Mouse (Mus musculus): ENCODE measurements around the gene Msl1. TPM values are rescaled to one million over a fixed set of nuclear protein-coding genes. Genes with fewer than 3 reads are reported as not detected.

Msl1 gene
- polyA plus RNA-seq, 1 experiment from 2014 or later, result 18.0 TPM

GRCm38 (mm10) chr11:98774582-98775347 lies 20.6 kb upstream of the Msl1 start, which contains the start of gene Nr1d1:
Gene Nr1d1 (minus strand): TSS chr11:98775333.
- 0 out of 2 replicates have a peak, but pooled peaks cover 9% of the 10 kb centered on the region for H3K36me3 ChIP-seq (ENCODE audit: control insufficient read depth, insufficient read depth, low read length)
- H3K9ac ChIP-seq (ENCODE audit: low read length), result peak within 1 kb of the TSS; percentile 72
- no peaks in the 10 kb centered on the region for H3K9me3 ChIP-seq (replicated peaks; ENCODE audit: control insufficient read depth, low read length)
- H3K27me3 ChIP-seq (ENCODE audit: control insufficient read depth, insufficient read depth, low read length), result no peaks in the 10 kb centered on the region
- no peak for ATAC-seq (ENCODE audit: insufficient read depth, low FRiP score)
- H3K4me2 ChIP-seq (ENCODE audit: low read depth, low read length), result peak within 1 kb of the TSS; percentile 95
- H3K4me1 ChIP-seq (ENCODE audit: control insufficient read depth, insufficient read depth, low read length), result peaks cover 50% of the 10 kb centered on the region
- H3K27ac ChIP-seq (ENCODE audit: low read length), result peak within 1 kb of the TSS; percentile 96
- WGBS, result under 1% methylated on average over 22 of the region's 22 CpGs
- H3K4me3 ChIP-seq (replicated peaks; ENCODE audit: low read length), result peak within 1 kb of the TSS; percentile 47

DNA sequence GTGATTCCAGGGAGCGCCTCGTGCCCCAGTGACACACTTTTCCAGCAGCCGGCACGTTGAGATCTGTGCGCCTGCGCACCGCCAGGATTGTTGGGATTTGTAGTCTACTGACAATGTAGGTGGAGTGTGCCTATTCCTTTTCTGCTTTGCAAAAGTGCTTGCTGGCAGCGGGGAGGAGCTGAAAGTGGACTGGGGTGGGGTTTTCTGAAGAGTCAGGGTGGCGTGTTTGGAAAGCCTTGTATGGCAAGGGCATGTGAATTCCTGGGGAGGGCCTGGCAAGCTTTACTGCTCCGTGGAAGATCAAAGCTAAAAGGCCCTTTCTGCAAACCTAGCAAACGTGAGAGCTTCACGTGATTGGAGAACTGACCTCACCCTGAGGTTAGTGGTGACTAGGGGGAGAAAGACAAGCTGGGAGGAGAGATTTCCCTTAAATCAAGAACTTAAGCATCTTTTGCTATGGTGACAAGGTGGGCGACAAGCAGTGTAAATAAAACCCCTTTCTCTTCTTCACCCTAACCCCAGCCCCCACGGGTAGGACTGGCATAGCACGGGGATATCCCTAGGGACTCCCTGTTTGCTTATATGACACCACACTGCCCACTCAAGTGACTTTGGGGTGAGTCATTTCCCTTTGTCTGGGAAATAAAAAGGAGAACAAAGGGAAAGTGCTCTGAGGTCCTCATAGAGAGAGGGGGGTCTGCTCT lies 19.8 kb upstream of the Msl1 start:
- peak overlapping the region; percentile 72 for H3K9ac ChIP-seq (ENCODE audit: low read length)
- 0 out of 2 replicates have a peak, but pooled peaks cover 3% of the 10 kb centered on the region for H3K36me3 ChIP-seq (ENCODE audit: control insufficient read depth, insufficient read depth, low read length)
- peak; percentile 79 for ATAC-seq (ENCODE audit: insufficient read depth, low FRiP score)
- peak overlapping the region; percentile 47 for H3K4me3 ChIP-seq (replicated peaks; ENCODE audit: low read length)
- peak overlapping the region; percentile 96 for H3K27ac ChIP-seq (ENCODE audit: low read length)
- H3K4me2 ChIP-seq (ENCODE audit: low read depth, low read length), result peak overlapping the region; percentile 95
- peaks cover 50% of the 10 kb centered on the region for H3K4me1 ChIP-seq (ENCODE audit: control insufficient read depth, insufficient read depth, low read length)
- H3K9me3 ChIP-seq (replicated peaks; ENCODE audit: control insufficient read depth, low read length), result no peaks in the 10 kb centered on the region
- 3% methylated on average over 15 of the region's 15 CpGs for WGBS
- H3K27me3 ChIP-seq (ENCODE audit: control insufficient read depth, insufficient read depth, low read length), result no peaks in the 10 kb centered on the region

GRCm38 (mm10) chr11:98776052-98776764 lies 19.1 kb upstream of the Msl1 start:
- no peaks in the 10 kb centered on the region for H3K9me3 ChIP-seq (replicated peaks; ENCODE audit: control insufficient read depth, low read length)
- peak overlapping the region; percentile 96 for H3K27ac ChIP-seq (ENCODE audit: low read length)
- no peaks in the 10 kb centered on the region for H3K36me3 ChIP-seq (ENCODE audit: control insufficient read depth, insufficient read depth, low read length)
- 39% methylated on average over 12 of the region's 12 CpGs for WGBS
- ATAC-seq (ENCODE audit: insufficient read depth, low FRiP score), result no peak
- H3K4me1 ChIP-seq (ENCODE audit: control insufficient read depth, insufficient read depth, low read length), result peaks cover 51% of the 10 kb centered on the region
- H3K4me3 ChIP-seq (replicated peaks; ENCODE audit: low read length), result no peak overlapping the region
- H3K27me3 ChIP-seq (ENCODE audit: control insufficient read depth, insufficient read depth, low read length), result no peaks in the 10 kb centered on the region
- peak overlapping the region; percentile 62 for H3K9ac ChIP-seq (ENCODE audit: low read length)
- H3K4me2 ChIP-seq (ENCODE audit: low read depth, low read length), result peak overlapping the region; percentile 95

DNA sequence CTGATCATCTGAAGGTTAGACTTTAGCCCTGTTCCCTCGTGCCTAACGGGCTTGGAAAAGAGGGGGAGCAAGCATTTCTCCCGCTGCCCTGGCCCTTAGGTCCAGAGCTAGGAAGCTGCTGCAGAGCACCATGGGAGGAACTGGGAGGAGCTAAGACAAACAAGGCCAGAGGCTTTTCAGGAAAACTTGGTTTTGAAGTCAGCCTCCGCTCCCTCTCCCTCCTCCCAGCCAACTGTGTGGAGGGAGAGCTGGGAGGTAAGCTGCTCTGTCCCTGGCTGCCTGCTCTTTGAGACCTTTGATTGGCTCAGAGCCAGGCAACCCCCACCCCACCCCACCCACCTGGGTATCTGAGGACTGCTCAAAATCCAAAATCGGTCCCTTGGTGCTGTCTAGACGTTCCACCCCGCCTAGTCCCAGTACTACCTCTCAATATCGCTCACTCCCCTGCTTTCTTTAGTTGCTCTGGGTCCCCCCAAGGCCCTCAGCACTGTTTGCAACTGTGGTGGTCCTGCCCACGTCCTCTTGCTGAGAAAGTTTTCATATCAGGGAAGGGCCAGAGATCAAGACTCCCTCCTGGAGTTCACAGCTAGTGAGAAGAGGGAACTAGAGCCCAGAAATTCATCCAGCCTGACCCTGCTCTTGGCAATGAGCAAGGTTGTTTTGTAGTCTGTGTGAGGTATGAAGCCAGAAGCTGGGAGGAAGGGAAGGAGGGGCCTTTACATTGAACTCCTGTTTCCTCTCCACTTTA lies 18.3 kb upstream of the Msl1 start:
- Histone ChIP-seq H3K27me3 (ENCODE audit: control insufficient read depth, insufficient read depth, low read length) (no peaks in the 10 kb centered on the region), H3K4me2 (ENCODE audit: low read depth, low read length) (peak overlapping the region; percentile 95), H3K9ac (ENCODE audit: low read length) (peak overlapping the region; percentile 62), H3K4me3 (replicated peaks; ENCODE audit: low read length) (no peak overlapping the region; the same call in 1 of the 2 replicates), H3K4me1 (ENCODE audit: control insufficient read depth, insufficient read depth, low read length) (peaks cover 58% of the 10 kb centered on the region), H3K27ac (ENCODE audit: low read length) (peak overlapping the region; percentile 96), H3K9me3 (replicated peaks; ENCODE audit: control insufficient read depth, low read length) (no peaks in the 10 kb centered on the region), H3K36me3 (ENCODE audit: control insufficient read depth, insufficient read depth, low read length) (no peaks in the 10 kb centered on the region)
- ATAC-seq (ENCODE audit: insufficient read depth, low FRiP score), result no peak
- WGBS, result 9% methylated on average over 9 of the region's 9 CpGs

DNA sequence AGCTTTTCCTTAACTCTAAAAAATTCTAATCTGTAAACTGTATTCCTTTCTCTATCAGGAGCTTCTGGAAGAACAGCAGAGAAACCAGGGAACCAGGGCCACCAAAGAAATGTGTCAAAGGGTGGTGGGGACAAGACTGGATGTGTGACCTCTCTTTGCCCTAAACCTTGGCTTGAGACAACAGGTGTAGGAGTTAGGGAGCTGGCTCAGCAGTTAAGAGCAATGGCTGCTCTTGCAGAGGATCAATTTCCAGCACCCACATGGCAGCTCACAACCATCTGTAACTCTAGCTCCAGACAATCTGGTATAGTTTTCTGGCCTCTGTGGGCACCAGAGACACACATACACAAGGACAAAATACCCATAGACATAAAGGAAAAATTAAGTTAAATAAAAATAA lies 17.4 kb upstream of the Msl1 start:
- H3K4me2 ChIP-seq (ENCODE audit: low read depth, low read length), result no peak overlapping the region
- no peaks in the 10 kb centered on the region for H3K27me3 ChIP-seq (ENCODE audit: control insufficient read depth, insufficient read depth, low read length)
- H3K4me3 ChIP-seq (replicated peaks; ENCODE audit: low read length), result no peak overlapping the region
- no peaks in the 10 kb centered on the region for H3K36me3 ChIP-seq (ENCODE audit: control insufficient read depth, insufficient read depth, low read length)
- no peaks in the 10 kb centered on the region for H3K9me3 ChIP-seq (replicated peaks; ENCODE audit: control insufficient read depth, low read length)
- ATAC-seq (ENCODE audit: insufficient read depth, low FRiP score), result no peak
- H3K4me1 ChIP-seq (ENCODE audit: control insufficient read depth, insufficient read depth, low read length), result peaks cover 60% of the 10 kb centered on the region
- H3K9ac ChIP-seq (ENCODE audit: low read length), result no peak overlapping the region
- peak overlapping the region; percentile 96 for H3K27ac ChIP-seq (ENCODE audit: low read length)

GRCm38 (mm10) chr11:98781851-98782512 lies 13.3 kb upstream of the Msl1 start:
- Histone ChIP-seq H3K9ac (ENCODE audit: low read length) (peak overlapping the region; percentile 75; the same call in 1 of the 2 replicates), H3K4me3 (replicated peaks; ENCODE audit: low read length) (no peak overlapping the region), H3K4me2 (ENCODE audit: low read depth, low read length) (peak overlapping the region; percentile 58; the same call in 1 of the 2 replicates), H3K27ac (ENCODE audit: low read length) (peak overlapping the region; percentile 97), H3K4me1 (ENCODE audit: control insufficient read depth, insufficient read depth, low read length) (peaks cover 57% of the 10 kb centered on the region), H3K36me3 (ENCODE audit: control insufficient read depth, insufficient read depth, low read length) (no peaks in the 10 kb centered on the region), H3K27me3 (ENCODE audit: control insufficient read depth, insufficient read depth, low read length) (no peaks in the 10 kb centered on the region), H3K9me3 (replicated peaks; ENCODE audit: control insufficient read depth, low read length) (no peaks in the 10 kb centered on the region)
- ATAC-seq (ENCODE audit: insufficient read depth, low FRiP score), result peak; percentile 15; the same call in 1 of the 2 replicates
- 15% methylated on average over 14 of the region's 14 CpGs for WGBS

DNA sequence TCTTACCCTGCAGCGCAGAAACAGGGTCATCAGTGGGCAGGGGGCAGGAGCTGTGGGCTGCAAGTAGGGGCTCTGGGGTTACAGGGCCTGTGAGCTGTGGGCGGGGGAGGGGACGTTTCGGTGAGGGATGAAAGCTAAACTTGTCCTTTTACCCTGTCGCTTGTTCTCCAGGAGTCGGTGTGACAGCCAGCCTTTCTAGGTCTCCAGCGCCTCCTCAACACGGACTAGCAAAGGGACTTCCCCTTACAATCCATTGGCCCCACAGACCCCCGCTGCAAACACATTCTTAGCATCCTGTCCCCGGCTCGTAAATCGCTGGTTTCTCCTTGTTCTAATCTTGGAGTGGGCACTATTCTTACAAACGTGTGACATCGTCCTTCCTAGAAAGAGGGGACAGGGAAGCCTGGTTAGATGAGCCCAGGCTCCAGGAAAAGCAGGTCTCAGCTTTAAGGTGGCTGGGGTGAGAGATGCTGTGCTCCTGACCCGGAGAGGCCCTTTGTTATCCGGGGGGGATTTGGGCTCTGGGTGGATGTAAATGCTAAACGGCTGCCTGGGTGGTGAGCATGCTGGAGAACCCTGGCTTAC lies 12.6 kb upstream of the Msl1 start:
- Histone ChIP-seq H3K9ac (ENCODE audit: low read length) (peak overlapping the region; percentile 75), H3K27ac (ENCODE audit: low read length) (peak overlapping the region; percentile 97), H3K9me3 (replicated peaks; ENCODE audit: control insufficient read depth, low read length) (no peaks in the 10 kb centered on the region), H3K27me3 (ENCODE audit: control insufficient read depth, insufficient read depth, low read length) (no peaks in the 10 kb centered on the region), H3K4me1 (ENCODE audit: control insufficient read depth, insufficient read depth, low read length) (peaks cover 57% of the 10 kb centered on the region), H3K4me3 (replicated peaks; ENCODE audit: low read length) (peak overlapping the region; percentile 38), H3K36me3 (ENCODE audit: control insufficient read depth, insufficient read depth, low read length) (no peaks in the 10 kb centered on the region), H3K4me2 (ENCODE audit: low read depth, low read length) (peak overlapping the region; percentile 58)
- WGBS, result 12% methylated on average over 17 of the region's 17 CpGs
- no peak for ATAC-seq (ENCODE audit: insufficient read depth, low FRiP score)

DNA sequence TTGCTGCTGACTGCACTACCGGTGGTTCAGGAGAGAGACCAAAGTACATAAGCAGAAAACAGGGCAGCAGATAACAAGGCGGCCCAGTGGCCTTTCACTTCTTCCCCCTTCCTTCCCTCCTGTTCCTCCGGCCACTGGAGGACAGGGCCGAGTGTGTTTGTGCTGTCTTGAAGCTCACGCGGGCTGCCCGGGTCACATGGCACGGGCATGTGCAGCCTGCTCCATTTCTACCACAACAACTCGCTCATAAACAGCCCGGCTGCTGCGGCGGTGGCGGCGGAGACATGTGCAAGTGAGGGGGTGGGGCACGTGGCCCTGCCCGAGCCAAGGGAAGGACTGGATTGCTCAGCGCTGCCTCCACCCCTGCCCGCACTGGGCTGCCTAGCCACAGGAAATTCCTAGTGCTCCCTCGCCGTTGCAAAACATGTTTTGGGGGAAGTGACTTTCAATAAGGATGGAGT lies 12.1 kb upstream of the Msl1 start:
- Histone ChIP-seq H3K4me1 (ENCODE audit: control insufficient read depth, insufficient read depth, low read length) (peaks cover 59% of the 10 kb centered on the region), H3K27ac (ENCODE audit: low read length) (peak overlapping the region; percentile 97)
- 2% methylated on average over 20 of the region's 20 CpGs for WGBS

More for the DNA sequence above, 12.1 kb upstream of the Msl1 start:
- H3K36me3 ChIP-seq (ENCODE audit: control insufficient read depth, insufficient read depth, low read length), result no peaks in the 10 kb centered on the region
- peak overlapping the region; percentile 75 for H3K9ac ChIP-seq (ENCODE audit: low read length)
- peak overlapping the region; percentile 38 for H3K4me3 ChIP-seq (replicated peaks; ENCODE audit: low read length)
- H3K27me3 ChIP-seq (ENCODE audit: control insufficient read depth, insufficient read depth, low read length), result no peaks in the 10 kb centered on the region
- peak overlapping the region; percentile 58 for H3K4me2 ChIP-seq (ENCODE audit: low read depth, low read length)
- ATAC-seq (ENCODE audit: insufficient read depth, low FRiP score), result peak; percentile 65; the same call in 1 of the 2 replicates
- no peaks in the 10 kb centered on the region for H3K9me3 ChIP-seq (replicated peaks; ENCODE audit: control insufficient read depth, low read length)
